Mouse (Mus musculus): ENCODE measurements at regions not wholly inside any gene's neighbourhood (a gene's known extent, or its start where the extent isn't known, plus 50 kb on each side); places are given as distances from the start of the nearest gene placed in this dataset.

GRCm38 (mm10) chr1:189458421-189458820 lies 56.3 kb upstream of the Kcnk2 start:
- DNase-seq, result no peak
